Mouse (Mus musculus): ENCODE results near the gene Fhad1.
A peak's percentile ranks its signal among the peaks of the same experiment; 100 is the strongest.
"Not testable (repeated sequence)": the region's sequence is repeated elsewhere in the genome, so short reads cannot be mapped to it uniquely, and the experiment has no call there.

Fhad1 gene

DNA sequence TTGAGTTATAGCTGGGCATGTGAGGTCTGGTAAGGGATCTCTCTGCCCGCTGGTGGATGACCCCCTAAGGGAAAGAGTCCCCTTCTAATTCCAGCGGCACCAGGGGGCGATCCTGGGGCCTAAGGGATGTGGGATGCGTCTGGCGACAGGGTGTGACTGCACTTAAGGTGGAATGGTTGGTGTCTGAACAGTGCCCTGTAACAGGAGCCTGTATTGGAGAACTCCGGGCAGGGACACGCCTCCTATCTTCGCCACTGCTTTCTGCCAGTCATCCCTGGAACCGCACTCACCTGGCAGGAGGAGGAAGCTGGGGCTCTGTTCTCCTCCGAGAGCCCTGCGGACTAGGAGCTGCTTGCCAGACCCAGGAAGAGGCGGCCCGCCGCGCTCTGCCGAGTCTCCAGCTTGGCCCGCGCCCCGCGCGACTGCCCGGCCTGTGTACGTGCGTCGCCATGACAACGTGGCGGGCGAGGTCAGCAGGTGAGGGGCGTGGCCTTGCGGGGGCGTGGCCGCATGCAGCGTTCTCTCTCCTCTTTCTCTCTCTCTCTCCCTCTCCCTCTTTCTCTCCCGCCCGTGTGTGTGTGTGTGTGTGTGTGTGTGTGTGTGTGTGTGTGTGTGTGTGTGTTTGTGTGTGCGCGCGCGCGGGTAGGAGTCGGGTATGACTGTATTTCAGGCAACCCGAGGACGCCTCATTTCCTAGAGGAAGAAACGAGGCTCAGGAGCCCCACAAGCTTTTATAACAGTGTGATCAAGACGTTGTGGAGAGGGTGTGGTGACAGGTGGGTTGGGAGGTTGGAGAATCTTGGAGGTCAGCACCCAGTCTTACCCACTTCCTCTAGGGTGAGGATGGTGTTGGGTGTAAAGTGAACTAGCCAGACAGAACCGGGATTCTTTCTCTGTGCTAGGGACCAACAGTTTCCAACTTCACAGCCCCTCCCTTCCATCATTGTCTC is at the start of gene Fhad1:
Fhad1 (minus strand) TSS at position 424 of the 950 bp plus-strand sequence.
- DNase-seq, result peak; percentile 85

DNA sequence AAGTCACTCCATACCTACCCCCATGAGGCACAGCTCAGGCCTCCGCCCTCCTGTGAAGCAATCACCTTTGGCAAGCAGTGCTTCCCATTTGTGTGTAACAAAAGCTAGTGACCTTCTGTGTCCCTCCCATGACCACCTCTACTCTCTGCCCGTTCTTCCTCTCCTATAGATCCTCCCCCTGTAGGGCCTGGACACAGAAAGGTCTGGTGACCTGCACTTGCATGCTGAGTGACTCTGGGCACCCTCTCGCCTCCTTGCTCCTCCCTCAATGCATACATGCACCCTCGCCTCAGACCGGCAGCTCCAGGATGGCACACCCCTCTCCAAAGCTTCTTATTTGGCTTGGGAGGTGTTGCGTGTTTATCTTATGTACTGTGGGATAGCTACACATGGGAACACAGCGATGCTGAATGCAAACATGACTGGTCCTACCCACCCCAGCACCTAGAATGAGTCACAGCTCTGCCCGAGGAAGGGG is 48.2 kb upstream of the Fhad1 start:
- peak; percentile 43 for DNase-seq

DNA sequence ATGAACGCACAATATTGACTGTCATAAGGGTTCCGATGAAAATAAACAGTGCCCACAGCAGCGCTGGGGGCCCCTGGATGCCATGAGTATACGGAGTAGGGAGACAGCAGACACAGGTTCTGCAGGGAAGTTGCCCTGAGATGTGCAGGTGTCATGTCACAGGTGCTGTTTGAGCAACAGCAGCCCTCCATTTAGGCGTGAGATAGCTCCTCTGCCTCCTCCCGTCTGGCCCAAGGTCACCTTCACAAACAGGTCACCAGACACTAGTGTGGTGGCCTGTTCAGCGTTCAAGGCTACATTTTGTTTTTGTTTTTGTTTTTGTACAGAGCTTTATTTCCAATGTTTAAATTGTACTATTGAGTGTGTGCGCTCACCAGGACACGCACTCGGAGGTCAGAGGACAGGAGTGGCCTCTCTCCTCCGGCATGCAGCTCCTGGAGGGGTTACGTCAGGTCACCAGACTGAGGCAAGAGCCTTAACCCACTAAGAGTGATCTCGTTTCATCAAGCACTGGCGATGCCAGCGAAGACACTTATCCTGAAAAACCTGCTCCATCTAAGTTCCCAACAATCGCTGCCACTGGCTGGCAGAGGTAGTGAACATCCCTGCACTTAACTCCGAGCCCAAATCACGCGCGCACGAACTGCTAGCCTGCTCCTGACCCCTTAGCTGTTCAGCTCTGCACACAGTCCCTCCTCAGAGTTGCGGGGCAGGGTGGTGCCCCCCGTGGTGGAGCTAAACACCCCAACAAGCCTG is 46.8 kb upstream of the Fhad1 start:
- peak; percentile 61 for DNase-seq

DNA sequence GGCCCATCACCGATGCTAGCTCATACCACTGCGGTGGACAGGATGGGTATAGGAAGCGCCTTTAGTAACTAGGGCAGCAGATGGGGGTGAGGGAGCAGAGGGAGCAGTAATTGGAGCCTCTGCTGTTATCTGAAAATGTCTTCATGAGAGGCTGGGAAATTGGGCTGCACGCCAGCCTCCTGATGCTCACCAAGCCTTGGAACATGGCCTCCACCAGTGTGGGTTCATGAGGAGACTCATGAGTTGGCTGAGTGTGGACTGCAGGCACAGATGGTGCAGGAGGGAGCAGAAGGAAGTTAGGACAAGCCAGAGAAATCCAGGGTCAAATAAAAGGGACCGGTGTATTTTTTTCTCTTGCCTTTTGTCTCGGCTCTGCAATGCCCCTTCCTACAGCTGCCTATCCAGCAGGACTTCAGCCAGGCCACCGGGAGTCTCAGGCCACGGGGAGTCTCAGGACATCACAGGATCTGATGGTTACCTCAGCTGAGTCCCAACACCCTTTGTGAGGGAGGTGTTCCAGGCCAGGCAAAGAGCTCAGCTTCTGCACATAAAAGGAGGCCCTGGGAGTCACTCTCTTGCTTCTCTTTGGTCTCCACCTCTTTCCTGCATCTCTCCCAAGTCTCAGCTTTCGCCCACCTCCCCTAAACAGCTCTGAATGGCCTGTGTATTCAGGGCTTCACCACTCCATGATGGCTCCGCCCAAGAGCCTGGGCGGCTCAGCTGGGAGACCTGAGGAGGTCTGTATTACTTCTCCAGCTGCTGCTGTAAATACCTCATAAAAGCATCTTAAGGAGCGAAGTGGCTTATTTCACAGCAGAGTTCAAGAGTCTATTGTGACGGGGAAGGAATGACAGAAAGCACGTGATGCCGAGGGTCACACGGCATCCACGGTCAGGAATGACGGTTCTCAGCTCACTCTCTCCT is 45.8 kb upstream of the Fhad1 start:
- DNase-seq, result peak; percentile 99

DNA sequence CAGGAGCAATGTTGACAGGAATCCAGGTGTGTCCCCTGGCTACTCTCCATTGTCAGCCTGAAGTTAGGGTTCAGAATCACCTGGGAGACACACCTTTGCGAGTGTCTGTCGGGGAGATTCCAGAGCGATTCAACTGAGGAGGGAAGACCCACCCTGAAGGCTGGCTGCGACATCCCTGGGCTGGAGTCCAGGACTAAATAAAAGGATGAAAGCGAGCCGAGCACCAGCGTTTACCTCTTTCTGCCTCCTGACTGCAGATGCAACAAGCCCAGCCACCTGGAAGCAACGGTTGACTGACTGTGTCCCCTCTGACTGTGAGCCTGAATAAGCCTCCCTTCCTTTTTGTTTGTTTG is 44.9 kb upstream of the Fhad1 start:
- peak; percentile 69 for DNase-seq

DNA sequence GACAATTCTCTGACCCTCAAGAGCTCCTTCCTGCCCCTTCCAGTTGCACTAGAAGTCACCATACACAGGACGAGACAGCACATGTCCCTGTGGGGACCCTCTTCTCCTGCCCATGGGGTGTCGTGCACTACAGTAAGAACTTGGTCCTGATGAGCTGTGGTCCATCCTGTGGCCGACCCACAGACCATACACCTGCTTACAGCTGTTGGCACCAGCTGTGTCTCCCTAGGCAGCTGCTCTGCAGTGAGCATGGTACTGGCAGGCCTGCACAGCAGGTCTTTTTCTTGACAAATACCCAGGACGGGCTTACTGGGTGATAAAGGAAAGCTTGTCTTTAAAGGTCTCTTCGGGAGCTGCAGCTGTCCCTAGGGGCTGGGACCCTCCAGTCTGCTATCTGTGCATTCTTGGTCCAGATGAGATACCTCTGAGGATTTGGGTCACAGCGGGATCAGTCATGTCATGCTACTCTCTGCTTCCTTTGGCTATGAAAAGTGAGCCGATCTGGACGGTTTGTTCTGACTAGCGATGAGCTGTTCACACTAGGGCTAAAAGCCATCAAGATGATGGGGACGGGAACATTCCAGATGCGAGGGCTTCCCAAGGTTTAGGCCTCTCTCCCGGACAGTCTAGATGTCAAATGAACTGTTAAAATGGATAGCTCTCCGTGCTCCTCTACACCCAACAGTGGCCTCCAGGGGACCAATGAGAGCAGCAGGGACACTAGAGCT is 44.4 kb upstream of the Fhad1 start:
- DNase-seq, result peak; percentile 65

DNA sequence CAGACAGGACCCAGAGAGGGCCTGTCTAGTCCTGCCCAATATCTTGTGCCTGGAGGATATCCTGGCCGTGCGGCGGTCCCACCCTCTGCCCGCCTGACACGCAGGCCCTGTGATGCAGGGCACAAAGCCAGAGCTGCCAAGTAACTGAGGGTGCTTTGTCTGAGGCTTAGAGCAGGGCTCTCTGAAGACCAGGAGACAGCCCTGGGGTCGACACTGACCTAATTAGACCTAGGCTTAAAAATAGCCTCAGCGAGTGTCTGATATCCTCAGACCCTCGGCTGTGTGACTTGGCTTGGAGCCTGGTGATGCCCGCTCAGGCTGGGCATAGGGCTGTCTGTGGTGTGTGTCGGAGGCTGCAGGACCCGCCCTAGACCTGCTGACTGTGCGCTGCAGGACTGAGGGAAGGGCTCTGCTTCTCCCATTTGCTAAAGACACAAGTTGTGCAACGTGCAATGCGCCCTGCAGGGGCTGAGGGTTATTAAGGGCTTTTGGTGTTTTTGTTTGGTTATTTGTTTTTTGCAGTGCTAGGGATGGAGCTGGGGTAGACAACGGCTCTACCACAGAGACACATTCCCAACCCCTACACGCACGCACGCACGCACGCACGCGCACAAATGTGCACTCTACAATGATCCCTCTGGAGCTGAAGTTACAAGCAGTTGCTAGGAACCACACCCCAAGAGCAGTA is 42.8 kb upstream of the Fhad1 start:
- peak; percentile 74 for DNase-seq

DNA sequence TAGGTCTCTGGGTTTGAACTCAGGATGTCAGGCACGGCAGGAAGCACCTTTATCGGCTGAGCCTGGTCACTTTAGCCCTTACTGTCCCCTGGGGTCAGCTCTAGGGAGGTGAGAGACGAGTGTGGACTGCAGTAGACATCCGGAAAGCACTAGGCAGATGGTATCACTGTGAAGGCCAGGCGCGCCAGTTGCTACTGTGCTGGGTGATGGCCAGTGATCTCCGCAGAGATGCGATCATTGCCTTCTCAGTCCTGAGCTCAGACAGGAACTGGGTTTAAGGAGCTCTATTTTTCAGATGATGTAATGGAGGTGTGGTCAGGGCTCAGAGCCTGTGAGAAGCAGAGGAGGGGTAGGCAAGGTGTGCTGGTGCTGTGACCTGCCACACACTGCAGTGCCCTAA is 40.7 kb upstream of the Fhad1 start:
- DNase-seq, result peak; percentile 87

DNA sequence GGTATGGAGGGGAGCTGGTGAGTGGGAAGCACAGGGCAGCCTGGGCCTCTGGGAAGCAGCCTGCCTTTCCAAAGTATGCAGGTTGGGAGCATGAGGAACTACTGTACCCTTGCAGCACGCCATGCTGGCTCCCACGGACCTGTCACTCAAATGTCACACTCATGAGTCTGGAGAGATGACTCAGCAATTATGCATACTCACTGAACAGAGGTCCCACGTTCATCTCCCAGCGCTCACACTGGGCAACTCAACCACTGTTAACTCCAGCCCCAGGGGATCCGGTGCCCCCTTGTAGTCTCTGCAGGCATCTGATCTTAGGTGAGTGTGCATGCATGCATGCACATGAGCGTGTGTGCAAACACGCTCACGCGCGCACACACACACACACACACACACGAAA is 39.7 kb upstream of the Fhad1 start:
- DNase-seq, result peak; percentile 50

DNA sequence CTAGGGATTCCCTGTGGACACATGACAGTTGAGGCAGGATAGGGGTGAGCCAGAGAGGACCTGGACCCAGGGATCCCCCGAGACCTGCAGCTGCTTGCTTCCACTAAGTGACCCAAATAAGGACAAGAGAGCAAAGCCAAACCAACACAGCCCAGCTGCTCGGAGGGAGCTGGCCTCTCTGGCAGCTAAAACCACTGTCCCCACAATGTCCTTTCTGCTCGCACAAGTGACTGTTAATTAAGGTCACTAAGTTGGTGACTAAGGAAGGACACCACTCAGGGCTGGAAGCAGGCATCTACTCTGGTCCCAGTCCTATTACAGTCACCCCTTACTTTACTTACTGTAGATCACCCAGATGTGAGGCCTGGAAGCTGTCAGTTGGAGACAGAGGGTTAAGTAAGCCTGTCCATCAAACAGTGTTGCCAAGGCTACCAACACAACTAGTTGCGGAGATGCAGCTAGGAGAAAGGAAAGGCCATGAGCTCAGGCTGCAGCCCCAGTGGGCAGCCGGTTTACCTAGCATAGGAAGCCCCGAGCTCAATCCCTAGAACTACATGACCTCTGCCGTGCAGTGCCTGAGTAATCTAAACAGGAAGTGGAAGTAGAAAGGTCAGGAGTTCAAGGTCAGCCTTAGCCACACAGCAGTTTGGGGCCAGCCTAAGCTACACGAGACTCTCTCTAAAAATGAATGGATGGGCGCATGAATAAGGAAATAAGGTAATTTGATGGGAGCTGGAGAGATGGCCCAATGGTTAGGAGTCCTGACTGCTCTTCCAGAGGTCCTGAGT is 39.0 kb upstream of the Fhad1 start:
- peak; percentile 36 for DNase-seq

DNA sequence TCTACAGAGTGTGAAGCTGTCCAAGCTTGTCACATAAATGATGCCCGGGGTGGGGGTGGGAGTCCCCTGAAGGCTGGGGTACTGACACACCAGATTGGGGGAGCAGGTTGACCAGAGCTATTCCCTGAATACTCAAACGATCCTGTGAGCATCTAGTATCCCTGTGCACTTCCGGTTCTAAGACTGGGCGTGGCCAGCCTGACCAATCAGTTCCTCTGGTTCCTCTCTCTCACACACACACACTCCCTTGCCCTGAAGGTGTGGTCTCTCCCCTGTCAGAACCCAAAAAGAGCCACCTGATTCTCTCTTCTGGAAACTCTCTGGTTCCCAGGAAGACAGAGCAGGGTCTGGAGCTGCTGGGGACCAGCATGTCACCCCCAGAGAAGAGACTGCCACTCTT is 38.4 kb upstream of the Fhad1 start:
- peak; percentile 36 for DNase-seq

DNA sequence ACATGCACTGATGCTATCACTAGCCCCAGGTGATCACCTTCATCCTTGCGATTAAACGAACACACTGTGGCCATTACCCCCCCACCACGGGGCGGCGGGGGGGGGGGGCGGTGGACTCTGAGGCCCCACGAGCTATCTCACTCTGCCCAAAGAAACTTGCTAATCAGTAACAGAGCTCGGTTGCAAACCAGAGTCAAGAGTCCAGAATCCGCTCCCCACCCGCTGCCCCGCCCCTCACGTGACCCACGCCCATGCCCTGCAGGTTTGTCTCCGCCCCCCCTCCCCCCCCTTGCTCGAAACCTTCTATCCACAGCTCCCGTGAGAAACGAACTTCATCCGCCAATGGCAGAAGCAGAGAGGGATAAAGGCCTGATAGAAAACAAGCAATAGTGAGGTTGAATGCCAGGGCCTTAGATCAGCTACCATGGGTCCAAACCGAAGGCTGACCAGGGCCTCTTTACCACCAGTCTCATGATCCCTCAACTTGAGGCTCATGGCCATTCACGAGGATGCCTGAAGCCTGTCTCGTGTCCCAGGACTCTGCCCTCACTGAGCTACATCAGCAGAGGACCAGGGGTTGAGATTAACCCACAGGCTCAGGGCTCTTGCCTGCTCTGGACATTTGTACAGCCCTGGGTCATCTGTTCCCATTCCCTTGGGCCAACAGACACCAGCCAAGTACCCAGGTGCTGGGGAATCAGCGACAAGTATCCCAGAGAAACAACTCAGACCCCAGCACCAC is 37.7 kb upstream of the Fhad1 start:
- DNase-seq, result peak; percentile 19

DNA sequence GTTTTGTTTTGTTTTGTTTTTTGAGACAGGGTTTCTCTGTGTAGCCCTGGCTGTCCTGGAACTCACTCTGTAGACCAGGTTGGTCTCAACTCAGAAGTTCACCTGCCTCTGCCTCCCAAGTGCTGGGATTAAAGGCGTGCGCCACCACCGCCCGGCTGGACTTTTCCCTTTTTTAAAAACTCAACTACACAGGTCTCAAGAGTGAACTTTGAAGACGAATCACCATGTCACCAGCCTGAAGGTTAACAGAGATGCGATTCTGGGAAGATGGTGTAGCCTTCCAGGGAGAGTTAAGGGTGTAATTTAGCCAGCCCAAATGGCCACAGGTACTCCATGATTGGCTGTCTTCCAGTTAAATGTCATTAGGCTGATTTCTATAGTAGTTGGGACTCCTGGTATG is 37.0 kb upstream of the Fhad1 start:
- not testable (repeated sequence) for DNase-seq

DNA sequence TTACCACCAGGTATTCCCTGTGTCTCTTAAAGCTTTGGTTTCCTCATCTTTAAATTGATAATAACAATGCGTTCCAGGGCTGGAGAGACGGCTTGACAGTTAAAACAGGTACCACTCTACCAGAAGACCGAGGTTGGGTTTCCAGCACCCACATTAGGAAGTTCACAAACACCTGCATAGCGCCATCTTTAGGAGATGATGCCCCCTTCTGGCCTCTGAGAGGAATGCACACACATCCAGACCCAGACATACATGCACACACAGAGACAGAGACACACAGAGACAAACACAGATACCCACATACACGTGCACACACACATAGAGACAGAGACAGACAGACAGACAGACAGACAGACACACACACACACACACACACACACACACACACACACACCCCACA is 35.1 kb upstream of the Fhad1 start:
- DNase-seq, result no peak

DNA sequence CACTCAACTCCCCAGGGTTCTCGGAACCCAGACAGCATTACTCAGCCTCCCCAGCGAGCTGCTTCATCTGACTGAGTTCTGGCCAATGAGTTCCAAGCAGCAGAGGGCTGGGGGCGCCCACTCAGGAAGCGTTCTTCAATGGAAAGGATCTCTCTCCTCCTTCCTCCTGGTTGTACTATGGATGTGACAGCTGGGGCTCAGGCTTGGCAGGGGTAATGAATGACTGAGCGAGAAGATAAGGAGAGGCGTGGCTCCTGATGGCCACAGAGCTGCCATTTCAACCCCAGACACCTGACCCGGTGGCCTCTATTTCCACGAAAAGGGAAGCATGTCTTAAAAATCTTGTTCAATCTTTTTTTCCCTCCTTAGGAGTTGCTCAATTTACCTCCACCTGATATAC is 33.5 kb upstream of the Fhad1 start:
- DNase-seq, result no peak

DNA sequence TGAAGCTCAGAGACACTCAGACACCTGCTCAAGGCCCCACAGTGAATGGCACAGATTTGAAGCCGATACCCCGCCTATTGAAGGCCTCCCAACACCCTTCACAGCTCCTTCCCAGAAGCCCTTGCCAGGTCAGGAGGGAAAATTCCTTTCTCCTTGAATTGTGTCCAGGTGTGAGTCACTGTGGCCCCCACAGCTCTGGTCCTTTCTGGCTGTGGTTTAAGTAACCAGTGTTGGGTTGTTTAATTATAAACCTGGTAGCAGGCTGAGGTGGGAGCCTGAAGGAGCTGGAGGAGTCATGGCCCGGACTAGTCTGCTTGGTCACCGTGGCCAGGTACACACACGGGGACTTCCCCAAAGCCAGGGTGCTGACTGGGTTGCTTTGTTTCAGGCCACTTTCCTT is 32.1 kb upstream of the Fhad1 start:
- DNase-seq, result peak; percentile 27

DNA sequence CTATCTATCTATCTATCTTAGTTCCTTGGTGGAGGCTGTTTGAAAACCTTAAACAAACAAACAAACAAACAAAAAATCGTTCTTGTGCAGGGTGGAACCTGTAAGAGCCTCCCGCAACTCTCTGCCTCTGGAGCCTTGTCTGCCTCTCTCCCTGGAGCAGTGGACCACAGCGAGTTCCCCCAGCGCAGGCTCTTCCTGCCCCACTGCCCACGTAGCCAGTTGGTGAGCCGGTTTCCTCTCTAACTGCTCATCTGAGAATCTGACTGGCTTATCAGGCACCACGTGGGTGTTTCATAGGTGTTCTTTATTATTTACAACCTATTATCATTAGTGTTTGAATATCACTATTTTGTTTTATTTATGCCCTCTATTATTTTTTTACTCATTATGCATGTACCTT is 31.6 kb upstream of the Fhad1 start:
- DNase-seq, result no peak

DNA sequence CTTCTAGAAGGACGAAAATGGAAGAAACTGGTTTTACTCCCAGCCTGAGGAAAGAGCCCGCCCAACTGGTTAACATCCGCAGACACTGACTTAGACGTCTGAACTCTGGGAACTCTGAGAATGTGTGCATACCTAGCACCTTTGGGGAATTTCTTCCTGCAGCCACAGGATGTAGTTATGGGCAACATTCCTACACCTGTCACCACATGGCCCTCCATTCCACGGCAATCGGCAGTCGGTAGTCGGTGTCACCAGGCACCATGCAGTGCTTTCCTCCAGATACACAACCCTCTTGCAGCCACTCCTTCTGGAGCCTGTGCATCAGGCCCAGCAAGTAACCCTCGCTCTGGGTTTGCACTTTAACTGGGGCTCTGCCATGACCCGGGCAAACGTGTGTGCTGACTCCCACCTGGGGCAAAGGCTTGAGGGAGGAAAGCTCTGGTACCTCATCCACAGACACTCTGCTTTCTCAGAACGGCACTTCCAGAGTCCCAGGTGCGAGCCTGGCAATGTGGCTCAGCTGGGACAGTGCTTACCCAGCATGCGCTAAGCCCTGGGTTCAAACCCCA is 30.8 kb upstream of the Fhad1 start:
- DNase-seq, result peak; percentile 34

DNA sequence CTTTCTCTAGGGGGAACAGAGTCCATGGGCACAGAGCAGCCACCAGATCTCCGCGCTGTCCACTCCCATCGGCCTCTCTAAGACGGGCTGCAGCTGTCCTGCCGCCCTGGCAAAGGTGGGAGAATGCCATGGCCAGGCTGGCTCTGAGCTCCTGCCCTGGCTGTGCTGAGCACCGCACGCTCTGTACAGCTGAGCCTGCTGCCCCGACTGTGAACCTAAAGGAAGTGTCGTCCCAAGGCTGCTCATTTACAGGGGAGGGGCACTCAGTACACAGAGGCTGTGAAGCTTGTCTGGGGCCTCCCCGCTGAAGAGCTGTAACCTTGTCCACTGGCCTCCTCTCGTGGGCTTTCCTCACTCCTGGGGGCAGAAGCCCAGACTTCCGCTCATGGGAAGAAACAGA is 29.6 kb upstream of the Fhad1 start:
- DNase-seq, result no peak

Measured in cerebellum, adult 11-12 months (tissue).